Mouse (Mus musculus): ENCODE measurements at regions not wholly inside any gene's neighbourhood (a gene's known extent, or its start where the extent isn't known, plus 50 kb on each side); places are given as distances from the start of the nearest gene placed in this dataset.

- 84% methylated on average over 6 of the region's 6 CpGs for WGBS
- no peaks in the 10 kb centered on the region for H3K27me3 ChIP-seq (ENCODE audit: control insufficient read depth, insufficient read depth, low read length)
- no peak for ATAC-seq (ENCODE audit: low FRiP score, low TSS enrichment)
- no peak overlapping the region for H3K4me2 ChIP-seq (replicated peaks; ENCODE audit: low read depth, low read length)
- no peak overlapping the region for H3K4me3 ChIP-seq (ENCODE audit: low read length)
- H3K9ac ChIP-seq (ENCODE audit: low read depth, low read length) = no peak overlapping the region
- H3K4me1 ChIP-seq (ENCODE audit: control insufficient read depth, insufficient read depth, low read length) = no peaks in the 10 kb centered on the region
- no peaks in the 10 kb centered on the region for H3K36me3 ChIP-seq (ENCODE audit: control insufficient read depth, insufficient read depth, low read length)
- H3K27ac ChIP-seq (ENCODE audit: low read depth, low read length) = no peak overlapping the region
- no peaks in the 10 kb centered on the region for H3K9me3 ChIP-seq (ENCODE audit: control insufficient read depth, low read length)
Measured at GRCm38 (mm10) chr4:34155501-34155900, 105.5 kb upstream of the Spaca1 start.

- Histone ChIP-seq H3K27ac (ENCODE audit: low read depth, low read length) (no peak overlapping the region), H3K9me3 (ENCODE audit: control insufficient read depth, low read length) (no peaks in the 10 kb centered on the region), H3K9ac (ENCODE audit: low read depth, low read length) (no peak overlapping the region), H3K4me1 (ENCODE audit: control insufficient read depth, insufficient read depth, low read length) (no peaks in the 10 kb centered on the region), H3K36me3 (ENCODE audit: control insufficient read depth, insufficient read depth, low read length) (no peaks in the 10 kb centered on the region), H3K27me3 (ENCODE audit: control insufficient read depth, insufficient read depth, low read length) (no peaks in the 10 kb centered on the region), H3K4me3 (ENCODE audit: low read length) (no peak overlapping the region), H3K4me2 (replicated peaks; ENCODE audit: low read depth, low read length) (no peak overlapping the region)
- WGBS = 84% methylated on average over 6 of the region's 6 CpGs
- no peak for ATAC-seq (ENCODE audit: low FRiP score, low TSS enrichment)
Measured at GRCm38 (mm10) chr4:34157818-34158511, 108.0 kb upstream of the Spaca1 start.

- no peak overlapping the region for H3K4me2 ChIP-seq (replicated peaks; ENCODE audit: low read depth, low read length)
- H3K27me3 ChIP-seq (ENCODE audit: control insufficient read depth, insufficient read depth, low read length) = no peaks in the 10 kb centered on the region
- no peaks in the 10 kb centered on the region for H3K36me3 ChIP-seq (ENCODE audit: control insufficient read depth, insufficient read depth, low read length)
- no peak overlapping the region for H3K4me3 ChIP-seq (ENCODE audit: low read length)
- no peak overlapping the region for H3K27ac ChIP-seq (ENCODE audit: low read depth, low read length)
- no peak overlapping the region for H3K9ac ChIP-seq (ENCODE audit: low read depth, low read length)
- 80% methylated on average over 4 of the region's 4 CpGs for WGBS
- H3K4me1 ChIP-seq (ENCODE audit: control insufficient read depth, insufficient read depth, low read length) = no peaks in the 10 kb centered on the region
- no peak for ATAC-seq (ENCODE audit: low FRiP score, low TSS enrichment)
- no peaks in the 10 kb centered on the region for H3K9me3 ChIP-seq (ENCODE audit: control insufficient read depth, low read length)
Measured at GRCm38 (mm10) chr4:34171265-34171862, 121.4 kb upstream of the Spaca1 start.

- no peak overlapping the region for H3K27ac ChIP-seq (ENCODE audit: low read depth, low read length)
- H3K4me3 ChIP-seq (ENCODE audit: low read length) = no peak overlapping the region
- no peaks in the 10 kb centered on the region for H3K9me3 ChIP-seq (ENCODE audit: control insufficient read depth, low read length)
- H3K36me3 ChIP-seq (ENCODE audit: control insufficient read depth, insufficient read depth, low read length) = no peaks in the 10 kb centered on the region
- ATAC-seq (ENCODE audit: low FRiP score, low TSS enrichment) = no peak
- H3K9ac ChIP-seq (ENCODE audit: low read depth, low read length) = no peak overlapping the region
- H3K27me3 ChIP-seq (ENCODE audit: control insufficient read depth, insufficient read depth, low read length) = no peaks in the 10 kb centered on the region
- H3K4me1 ChIP-seq (ENCODE audit: control insufficient read depth, insufficient read depth, low read length) = no peaks in the 10 kb centered on the region
- 74% methylated on average over 3 of the region's 3 CpGs for WGBS
- H3K4me2 ChIP-seq (replicated peaks; ENCODE audit: low read depth, low read length) = no peak overlapping the region
Measured at GRCm38 (mm10) chr4:34172000-34172399, 122.0 kb upstream of the Spaca1 start.

GRCm38 (mm10) chr4:34177421-34177820, 127.4 kb upstream of the Spaca1 start:
- no peak overlapping the region for H3K9ac ChIP-seq (ENCODE audit: low read depth, low read length)
- H3K27ac ChIP-seq (ENCODE audit: low read depth, low read length) = no peak overlapping the region
- 90% methylated on average over 1 of the region's 1 CpGs for WGBS
- no peak overlapping the region for H3K4me3 ChIP-seq (ENCODE audit: low read length)
- no peaks in the 10 kb centered on the region for H3K36me3 ChIP-seq (ENCODE audit: control insufficient read depth, insufficient read depth, low read length)
- H3K4me2 ChIP-seq (replicated peaks; ENCODE audit: low read depth, low read length) = no peak overlapping the region
- no peaks in the 10 kb centered on the region for H3K27me3 ChIP-seq (ENCODE audit: control insufficient read depth, insufficient read depth, low read length)
- no peaks in the 10 kb centered on the region for H3K9me3 ChIP-seq (ENCODE audit: control insufficient read depth, low read length)
- ATAC-seq (ENCODE audit: low FRiP score, low TSS enrichment) = no peak
- no peaks in the 10 kb centered on the region for H3K4me1 ChIP-seq (ENCODE audit: control insufficient read depth, insufficient read depth, low read length)

GRCm38 (mm10) chr4:34186522-34186921, 136.5 kb upstream of the Spaca1 start:
- ATAC-seq (ENCODE audit: low FRiP score, low TSS enrichment) = no peak
- H3K4me3 ChIP-seq (ENCODE audit: low read length) = no peak overlapping the region
- WGBS = 96% methylated on average over 5 of the region's 5 CpGs

GRCm38 (mm10) chr4:34203193-34203848, 153.3 kb upstream of the Spaca1 start:
- Histone ChIP-seq H3K4me1 (ENCODE audit: control insufficient read depth, insufficient read depth, low read length) (no peaks in the 10 kb centered on the region), H3K4me3 (ENCODE audit: low read length) (no peak overlapping the region), H3K27ac (ENCODE audit: low read depth, low read length) (no peak overlapping the region), H3K4me2 (replicated peaks; ENCODE audit: low read depth, low read length) (no peak overlapping the region), H3K9ac (ENCODE audit: low read depth, low read length) (no peak overlapping the region), H3K9me3 (ENCODE audit: control insufficient read depth, low read length) (no peaks in the 10 kb centered on the region), H3K27me3 (ENCODE audit: control insufficient read depth, insufficient read depth, low read length) (no peaks in the 10 kb centered on the region), H3K36me3 (ENCODE audit: control insufficient read depth, insufficient read depth, low read length) (no peaks in the 10 kb centered on the region)
- ATAC-seq (ENCODE audit: low FRiP score, low TSS enrichment) = no peak
- 87% methylated on average over 10 of the region's 10 CpGs for WGBS

More at GRCm38 (mm10) chr4:34186522-34186921, 136.5 kb upstream of the Spaca1 start:
- Histone ChIP-seq H3K9ac (ENCODE audit: low read depth, low read length) (no peak overlapping the region), H3K36me3 (ENCODE audit: control insufficient read depth, insufficient read depth, low read length) (no peaks in the 10 kb centered on the region), H3K9me3 (ENCODE audit: control insufficient read depth, low read length) (no peaks in the 10 kb centered on the region), H3K27me3 (ENCODE audit: control insufficient read depth, insufficient read depth, low read length) (no peaks in the 10 kb centered on the region), H3K27ac (ENCODE audit: low read depth, low read length) (no peak overlapping the region), H3K4me1 (ENCODE audit: control insufficient read depth, insufficient read depth, low read length) (no peaks in the 10 kb centered on the region), H3K4me2 (replicated peaks; ENCODE audit: low read depth, low read length) (no peak overlapping the region)

GRCm38 (mm10) chr4:34209179-34209896, 159.3 kb upstream of the Spaca1 start:
- no peak overlapping the region for H3K27ac ChIP-seq (ENCODE audit: low read depth, low read length)
- H3K36me3 ChIP-seq (ENCODE audit: control insufficient read depth, insufficient read depth, low read length) = no peaks in the 10 kb centered on the region
- no peak for ATAC-seq (ENCODE audit: low FRiP score, low TSS enrichment)
- no peak overlapping the region for H3K9ac ChIP-seq (ENCODE audit: low read depth, low read length)
- no peaks in the 10 kb centered on the region for H3K4me1 ChIP-seq (ENCODE audit: control insufficient read depth, insufficient read depth, low read length)
- H3K4me2 ChIP-seq (replicated peaks; ENCODE audit: low read depth, low read length) = no peak overlapping the region
- H3K4me3 ChIP-seq (ENCODE audit: low read length) = no peak overlapping the region
- no peaks in the 10 kb centered on the region for H3K9me3 ChIP-seq (ENCODE audit: control insufficient read depth, low read length)
- no peaks in the 10 kb centered on the region for H3K27me3 ChIP-seq (ENCODE audit: control insufficient read depth, insufficient read depth, low read length)
- WGBS = 62% methylated on average over 5 of the region's 5 CpGs

- ATAC-seq (ENCODE audit: low FRiP score, low TSS enrichment) = no peak
- H3K27me3 ChIP-seq (ENCODE audit: control insufficient read depth, insufficient read depth, low read length) = no peaks in the 10 kb centered on the region
- no peak overlapping the region for H3K9ac ChIP-seq (ENCODE audit: low read depth, low read length)
- no peaks in the 10 kb centered on the region for H3K4me1 ChIP-seq (ENCODE audit: control insufficient read depth, insufficient read depth, low read length)
- H3K4me3 ChIP-seq (ENCODE audit: low read length) = no peak overlapping the region
- no peak overlapping the region for H3K27ac ChIP-seq (ENCODE audit: low read depth, low read length)
- H3K9me3 ChIP-seq (ENCODE audit: control insufficient read depth, low read length) = no peaks in the 10 kb centered on the region
- H3K4me2 ChIP-seq (replicated peaks; ENCODE audit: low read depth, low read length) = no peak overlapping the region
- H3K36me3 ChIP-seq (ENCODE audit: control insufficient read depth, insufficient read depth, low read length) = no peaks in the 10 kb centered on the region
Measured at GRCm38 (mm10) chr4:34213731-34214130, 163.7 kb upstream of the Spaca1 start.
